Mouse (Mus musculus) neural tube, embryonic 10.5 days (tissue): ENCODE measurements around the gene Rasa3.

Experiments
- DNase-seq: peaks from one replicate; pipeline ENCODE4 v3.0.0-alpha.2; 2017; ENCODE audit warnings: low spot score; ENCODE audit errors: extremely low spot score

The Rasa3 gene

DNA sequence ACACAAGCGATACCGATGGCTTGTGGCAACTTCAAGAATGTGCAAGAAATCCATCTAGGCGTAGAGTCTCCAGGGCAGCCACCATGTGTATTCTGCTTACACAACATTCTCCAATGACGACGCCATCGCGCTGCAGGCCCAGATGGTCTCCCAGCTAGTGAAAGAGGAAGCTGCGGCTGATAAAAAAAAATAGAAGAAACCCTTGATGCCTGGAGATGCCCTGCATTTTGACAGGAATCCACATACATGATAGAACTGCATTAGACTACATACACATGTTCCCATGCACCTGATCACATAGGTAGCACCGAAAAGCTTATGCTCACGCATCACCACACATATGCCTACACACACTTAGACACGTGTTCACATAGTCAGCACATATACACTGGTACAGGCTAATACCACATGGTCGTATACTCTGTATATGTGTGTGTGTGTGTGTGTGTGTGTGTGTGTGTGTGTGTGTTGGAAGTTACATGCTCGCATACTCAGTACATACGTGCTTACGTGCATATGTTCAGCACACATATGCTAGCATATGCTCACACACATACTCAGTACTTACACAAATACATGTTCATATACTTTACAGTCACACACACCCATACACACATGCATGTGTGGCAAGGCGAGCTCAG, 8.4 kb upstream of the Rasa3 start:
- no peak for DNase-seq

DNA sequence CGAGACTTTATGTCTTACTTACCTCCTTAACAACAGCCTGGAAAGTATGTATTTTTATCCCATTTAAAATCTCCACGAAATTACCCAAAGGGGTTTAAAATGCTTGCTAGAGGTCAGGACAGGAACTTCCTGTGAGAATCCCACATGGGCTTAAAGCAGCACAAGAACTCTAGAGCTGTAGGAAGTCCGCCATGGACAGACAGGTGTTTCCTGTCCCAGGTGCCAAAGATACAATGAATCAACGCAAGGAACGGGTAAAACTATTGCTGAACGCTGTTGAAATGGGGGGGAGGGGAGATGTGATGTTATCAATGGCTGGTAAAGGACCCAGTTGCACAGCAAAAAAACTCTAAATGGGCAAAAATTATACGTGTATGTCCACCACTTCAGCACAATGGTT, 6.7 kb upstream of the Rasa3 start:
- no peak for DNase-seq

DNA sequence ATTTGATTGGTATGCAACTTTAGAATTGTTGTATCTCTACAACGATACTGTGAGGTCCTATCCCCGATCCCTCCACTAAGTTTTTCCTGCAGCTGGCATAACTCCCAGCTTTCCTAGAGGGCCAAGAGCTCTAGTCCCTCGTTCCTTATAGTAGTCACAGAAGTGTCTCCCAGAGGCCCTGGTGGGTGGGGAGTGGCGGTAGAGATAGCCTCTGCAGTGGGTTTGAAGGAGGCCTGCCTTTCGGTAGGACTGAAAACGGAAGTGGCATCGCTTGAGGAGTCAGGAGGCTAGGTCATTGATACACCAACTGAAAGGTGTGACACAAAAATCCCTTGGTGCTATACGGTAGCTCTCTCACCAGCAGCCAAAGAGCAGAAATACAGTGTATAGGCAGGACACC, 779 bp upstream of the Rasa3 start:
- DNase-seq: no peak

DNA sequence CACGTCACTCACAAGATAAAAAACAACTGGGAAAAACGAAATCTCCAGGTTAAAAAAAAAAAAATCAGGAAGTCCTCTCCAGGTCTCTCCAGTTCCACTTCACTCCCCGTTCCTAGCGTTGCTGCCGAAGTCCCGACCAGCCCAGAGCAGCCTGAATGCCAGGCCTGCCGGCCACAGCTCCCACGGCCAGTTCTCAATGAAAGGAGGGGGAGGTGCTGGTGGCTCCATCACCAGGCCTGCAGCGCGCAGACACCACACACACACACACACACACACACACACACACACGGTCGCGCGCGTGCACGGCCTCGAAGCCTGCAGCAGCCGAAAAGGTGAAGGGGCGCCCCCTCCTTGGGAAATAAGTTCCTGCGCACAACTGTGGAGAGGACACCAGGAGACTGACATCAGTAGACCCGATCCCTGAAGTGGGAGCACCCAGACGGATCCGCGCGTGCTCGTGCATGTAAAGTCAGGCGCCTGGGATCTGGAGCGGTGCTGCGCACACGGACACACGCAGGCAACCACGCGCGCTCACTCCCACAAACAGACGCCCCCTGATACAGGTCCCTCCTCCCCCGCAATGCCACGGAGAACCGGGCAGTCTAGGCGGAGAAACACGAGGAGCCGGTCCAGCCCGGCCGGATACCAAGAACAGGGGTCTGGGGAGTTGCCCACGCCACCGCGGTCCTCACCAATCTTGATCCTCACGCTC, 546 bp downstream of the Rasa3 start:
- DNase-seq: peak; percentile 74

DNA sequence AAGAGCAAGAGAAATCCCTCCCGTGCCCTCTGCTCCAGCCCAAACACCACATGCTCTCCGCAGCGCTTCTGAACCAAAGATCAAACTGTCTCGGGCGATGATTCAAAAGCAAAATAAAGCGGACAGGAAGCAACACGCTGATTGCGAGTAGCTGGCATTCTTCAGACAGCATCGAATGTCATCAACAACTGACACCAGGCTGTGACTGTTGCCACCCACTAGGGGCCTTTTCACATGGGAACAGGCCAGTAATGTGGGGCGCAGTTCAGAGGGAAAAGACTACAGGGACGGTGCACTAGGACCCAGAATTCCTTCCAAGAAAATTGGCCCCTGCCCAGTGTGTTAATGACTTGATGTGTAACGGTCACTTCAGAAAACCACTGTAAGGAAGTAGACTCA, 1.1 kb downstream of the Rasa3 start:
- peak; percentile 53 for DNase-seq

DNA sequence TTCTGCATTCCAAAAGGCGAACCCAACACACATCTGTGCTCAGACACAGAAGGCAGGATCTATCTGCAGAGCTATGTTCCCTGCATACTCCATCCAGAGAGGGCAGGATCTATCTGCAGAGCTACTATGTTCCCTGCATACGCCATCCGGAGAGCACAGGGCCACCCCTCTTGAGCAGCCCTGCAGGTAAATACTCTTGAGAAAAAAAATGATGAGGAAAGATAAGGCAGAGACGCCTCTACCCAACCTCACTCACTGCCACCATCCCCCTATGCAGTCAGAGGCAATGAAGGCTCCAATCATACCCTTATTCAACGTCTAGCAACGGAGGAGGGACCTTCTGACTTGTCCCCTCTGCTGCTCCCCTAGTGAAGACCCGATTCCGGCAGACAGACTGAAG, 1.9 kb downstream of the Rasa3 start:
- DNase-seq: no peak

DNA sequence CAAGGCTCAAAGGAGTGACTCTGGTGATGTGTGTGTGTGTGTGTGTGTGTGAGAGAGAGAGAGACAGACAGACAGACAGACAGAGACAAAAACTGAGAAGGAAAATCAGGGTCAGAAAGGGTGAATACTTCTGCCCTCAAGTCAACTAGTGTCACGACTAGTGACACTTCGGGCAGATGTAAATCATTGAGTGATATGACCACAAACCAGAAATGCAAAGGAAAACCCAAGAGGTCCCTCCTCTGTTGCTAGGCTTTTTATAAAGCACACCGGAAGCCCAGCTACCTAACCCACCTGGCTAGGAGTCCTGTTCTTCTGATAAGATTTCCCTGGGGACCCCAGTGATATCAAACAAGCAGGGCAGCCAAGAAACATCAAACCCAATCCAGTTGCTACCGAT, 2.3 kb downstream of the Rasa3 start:
- DNase-seq: no peak

DNA sequence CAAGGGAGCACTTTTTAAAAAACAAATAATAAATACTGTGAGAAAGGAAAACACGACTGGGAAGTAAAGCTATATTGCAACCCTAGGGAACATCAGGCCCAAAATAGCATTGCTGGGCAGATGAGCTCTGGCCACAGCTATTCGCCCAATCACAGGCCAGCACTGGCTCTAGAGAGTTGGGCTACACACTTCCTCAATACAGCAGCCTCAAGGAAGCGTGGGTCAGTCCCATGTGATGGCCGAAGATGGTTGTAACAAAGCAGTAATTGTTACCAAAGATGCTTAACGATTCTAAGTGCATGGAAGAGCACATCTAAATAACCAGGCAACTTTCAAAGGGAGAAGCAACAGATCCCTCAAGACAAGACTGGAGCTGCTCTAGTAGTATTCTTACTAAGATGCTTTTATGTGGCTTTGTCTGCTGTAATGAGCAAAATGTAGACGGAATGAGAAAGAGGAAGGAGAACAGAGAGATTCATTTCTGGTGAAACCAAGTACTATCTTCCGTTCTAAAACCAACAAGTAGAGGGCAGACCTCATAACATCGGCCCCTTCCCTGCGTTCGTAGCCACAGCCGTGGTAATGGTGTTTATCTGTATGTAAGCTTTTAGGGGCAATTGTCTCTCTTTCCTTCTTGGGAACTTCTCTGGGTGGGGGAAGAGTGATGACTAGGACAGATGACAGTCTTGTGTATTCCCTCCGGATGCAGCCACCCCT, 3.0 kb downstream of the Rasa3 start:
- no peak for DNase-seq

DNA sequence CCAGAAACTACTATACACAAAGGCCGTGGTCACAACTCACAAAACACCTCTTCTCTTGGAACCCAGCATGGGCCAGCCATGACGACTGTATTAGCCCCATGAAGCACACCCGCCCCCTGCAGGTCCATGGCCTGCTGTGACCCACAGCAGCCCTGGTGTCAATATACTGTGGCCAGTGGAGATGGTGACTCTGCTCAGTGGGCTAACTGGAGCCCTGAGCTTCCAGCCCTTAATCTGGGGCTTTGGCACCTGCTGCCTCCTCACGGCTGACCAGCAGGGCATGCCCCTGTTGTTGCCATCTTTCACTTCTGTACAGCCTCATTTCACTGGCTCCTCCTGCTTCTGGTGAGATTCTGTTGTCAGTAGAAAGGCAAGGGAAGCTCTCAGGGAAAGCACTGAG, 4.2 kb downstream of the Rasa3 start:
- no peak for DNase-seq

DNA sequence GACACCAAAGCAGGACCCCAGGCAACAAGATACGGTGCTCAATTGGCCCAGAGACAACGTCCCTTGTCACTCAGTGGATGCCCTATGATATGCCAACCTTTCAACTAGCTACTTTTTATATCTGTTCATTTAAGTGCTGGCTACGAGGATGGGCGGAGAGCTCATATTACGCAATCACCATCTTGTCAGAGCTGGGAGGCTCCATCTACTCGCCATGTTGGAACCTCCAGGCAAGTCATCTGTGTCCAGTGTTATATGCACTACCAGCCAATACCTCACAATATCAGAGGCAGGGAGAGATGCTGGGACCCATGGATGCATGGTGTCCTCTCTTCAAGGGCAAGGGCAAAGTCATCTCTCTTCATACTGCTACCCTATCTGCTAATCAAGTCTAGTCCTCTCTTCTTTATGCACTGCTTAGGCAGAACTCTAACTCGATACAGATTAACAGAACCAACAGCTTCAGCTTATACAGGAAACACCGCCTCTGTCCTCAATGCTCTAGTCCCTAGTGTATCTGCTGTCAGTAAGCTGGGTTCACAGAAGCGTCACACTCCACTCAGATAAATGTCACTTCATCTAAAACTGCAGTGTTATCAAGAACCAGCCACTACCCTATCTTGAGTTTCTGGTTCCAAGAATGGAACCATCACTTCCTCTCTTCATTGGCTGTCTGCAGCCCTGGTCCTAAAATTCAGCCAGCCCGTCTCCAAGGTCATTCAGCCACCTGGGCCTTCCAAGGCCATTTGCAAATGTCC, 6.0 kb downstream of the Rasa3 start:
- DNase-seq: no peak

DNA sequence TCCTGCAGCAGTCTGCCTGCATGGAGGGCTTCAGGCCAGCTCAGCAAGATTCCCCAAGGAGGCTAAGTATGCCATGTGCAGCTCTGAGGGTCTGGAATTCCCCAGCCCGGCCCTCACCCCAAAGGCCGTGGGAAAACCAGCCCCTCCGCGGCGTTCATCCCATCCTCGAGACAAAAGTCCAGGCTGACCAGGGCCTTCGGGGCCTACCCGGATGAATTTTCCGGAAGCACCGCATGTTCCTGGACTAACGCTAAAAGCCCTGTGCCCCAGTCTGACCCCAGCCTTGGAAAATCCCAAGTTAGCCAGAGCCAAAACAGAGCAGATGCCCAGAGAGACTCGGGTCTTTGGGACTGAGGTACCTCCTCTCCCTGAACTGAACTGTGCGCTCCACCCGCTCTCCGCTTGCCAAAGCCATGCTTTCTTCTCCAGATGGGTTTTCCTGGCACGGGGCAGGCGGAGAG, 7.4 kb downstream of the Rasa3 start:
- DNase-seq: no peak

DNA sequence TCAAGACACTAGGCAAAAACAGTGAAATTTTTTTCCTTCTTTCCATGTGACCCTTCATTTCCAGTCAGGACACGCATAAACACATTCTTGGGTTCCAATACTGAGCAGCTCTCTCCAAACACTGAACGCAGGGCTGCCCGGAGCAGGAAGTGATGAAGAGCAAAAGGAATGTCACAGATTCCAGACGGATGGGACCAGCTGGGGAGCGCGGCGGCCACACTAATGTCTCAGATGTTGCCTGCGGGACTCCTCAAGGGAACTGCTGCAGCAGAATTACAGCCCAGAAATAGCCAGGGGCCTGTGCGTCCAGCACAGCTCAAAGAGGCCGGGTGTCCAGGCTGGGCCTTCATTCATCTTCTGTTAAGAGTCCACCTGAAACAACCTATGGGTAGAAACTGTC, 9.0 kb downstream of the Rasa3 start:
- DNase-seq: peak; percentile 40

DNA sequence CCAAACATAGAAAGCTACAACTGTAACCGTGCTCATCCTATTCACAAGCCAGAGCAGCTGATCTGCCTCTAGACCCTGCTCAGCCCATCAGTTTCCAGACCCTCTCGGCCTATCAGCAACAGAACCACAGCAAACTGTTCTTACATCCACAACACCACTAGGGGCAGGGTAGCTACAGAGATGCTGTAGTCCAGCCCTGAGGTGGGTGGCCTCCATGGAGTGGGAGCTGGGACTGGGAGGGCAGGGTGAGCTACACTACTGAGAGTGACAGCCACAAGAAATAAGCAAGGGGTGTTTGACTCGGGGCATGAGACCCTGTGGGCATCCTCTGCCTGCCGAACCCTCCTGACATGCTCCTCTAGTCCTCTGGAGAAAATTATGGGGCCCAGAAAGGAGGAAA, 9.5 kb downstream of the Rasa3 start:
- DNase-seq: no peak

DNA sequence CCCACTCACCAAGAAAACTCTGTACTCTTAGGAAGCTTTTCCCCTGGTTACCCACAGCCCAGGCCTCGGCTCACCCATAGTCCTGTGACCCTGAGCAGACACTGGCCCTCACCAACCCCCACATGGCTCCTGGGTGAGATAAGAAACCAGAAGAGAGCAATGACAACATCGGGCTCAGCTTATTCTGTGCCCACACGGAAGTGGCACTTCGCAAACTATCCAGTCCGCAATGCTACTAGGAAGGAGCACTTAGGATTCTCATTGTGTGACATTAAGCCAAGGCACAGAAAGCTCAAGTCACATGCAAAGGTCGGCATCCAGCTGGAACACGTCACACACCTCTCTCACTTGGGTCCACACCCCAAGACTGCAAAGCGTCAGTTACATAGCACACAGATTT, 11.5 kb downstream of the Rasa3 start:
- DNase-seq: no peak

DNA sequence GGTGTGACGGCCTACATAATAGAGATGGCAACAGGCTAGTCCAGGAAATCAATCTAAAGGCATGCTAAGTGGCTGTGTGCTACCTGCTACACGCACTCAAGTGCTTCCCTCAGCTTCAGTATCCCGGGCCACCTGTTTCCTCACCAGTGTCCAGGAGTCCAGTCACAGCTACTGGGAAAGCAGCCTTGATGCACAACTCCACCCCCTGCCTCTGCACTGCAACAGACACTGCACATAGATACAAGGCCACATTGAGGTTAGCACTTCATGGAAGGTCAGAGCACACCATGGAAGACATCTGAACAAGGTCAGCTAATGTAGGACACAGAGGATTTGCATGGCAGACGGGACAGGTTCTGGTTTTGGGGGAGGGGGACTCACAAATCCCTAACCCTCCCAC, 11.9 kb downstream of the Rasa3 start:
- no peak for DNase-seq

DNA sequence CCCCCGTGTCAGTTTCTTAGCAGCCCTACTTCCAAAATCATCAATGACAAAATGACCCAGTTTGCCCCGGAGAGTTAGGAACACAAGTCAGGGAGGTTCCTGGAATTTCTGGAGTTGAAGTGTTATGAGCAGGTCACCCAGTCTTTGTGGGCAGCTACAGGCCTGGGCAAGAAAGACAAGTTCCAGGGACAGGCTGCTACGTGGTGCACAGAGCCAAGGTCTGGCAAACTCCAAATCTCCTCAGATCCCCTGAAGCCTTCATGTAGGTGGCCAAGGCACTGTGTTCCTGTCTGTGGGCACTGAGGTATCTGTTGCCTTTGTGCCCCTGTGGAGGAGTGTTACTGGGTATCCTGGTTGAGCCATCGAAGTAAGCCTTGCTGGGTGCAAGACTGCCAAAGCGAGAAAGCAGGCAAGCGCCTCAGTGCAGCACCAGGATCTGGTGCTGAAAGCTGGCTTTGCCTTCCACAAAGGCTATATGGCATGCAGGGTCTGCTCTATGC, 12.6 kb downstream of the Rasa3 start:
- DNase-seq: no peak

DNA sequence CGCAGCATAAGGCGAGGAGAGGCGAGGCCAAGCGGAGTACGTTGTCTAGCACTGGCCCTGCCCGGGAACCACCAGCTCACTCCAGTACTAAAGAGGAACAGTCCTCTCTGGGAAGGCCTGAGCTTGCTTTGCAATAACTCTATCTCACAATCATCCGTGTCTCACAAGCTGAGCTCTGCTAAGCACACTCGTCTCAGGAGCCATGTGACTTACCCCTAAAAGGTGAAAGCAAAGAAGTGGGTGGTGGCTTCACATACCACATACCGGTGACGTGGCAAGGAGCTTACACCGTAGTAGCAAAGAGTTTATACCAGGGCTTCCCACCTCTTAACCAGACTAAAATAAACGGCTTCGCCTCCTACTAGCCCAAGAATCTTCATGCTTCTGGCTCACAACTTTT, 17.1 kb downstream of the Rasa3 start:
- DNase-seq: no peak

DNA sequence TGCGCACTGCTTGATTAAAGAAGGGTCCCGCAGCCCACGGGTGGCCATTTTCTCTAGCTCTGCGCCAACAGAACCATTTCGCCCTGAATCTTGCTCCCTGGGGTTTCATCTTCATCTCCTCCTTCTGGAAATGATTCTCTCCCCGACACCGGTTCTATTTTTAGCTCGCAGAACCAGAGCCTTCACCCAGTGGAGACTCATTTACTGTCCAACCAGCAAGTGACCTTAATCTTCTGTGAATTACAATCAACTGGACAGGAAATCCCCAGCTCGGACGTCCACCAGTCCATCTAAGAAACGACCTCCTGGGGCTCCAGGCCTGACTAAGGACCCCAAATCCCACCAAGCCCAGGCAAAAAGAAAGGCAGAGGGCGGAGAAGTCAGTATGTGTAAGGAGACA, 19.9 kb downstream of the Rasa3 start:
- no peak for DNase-seq

DNA sequence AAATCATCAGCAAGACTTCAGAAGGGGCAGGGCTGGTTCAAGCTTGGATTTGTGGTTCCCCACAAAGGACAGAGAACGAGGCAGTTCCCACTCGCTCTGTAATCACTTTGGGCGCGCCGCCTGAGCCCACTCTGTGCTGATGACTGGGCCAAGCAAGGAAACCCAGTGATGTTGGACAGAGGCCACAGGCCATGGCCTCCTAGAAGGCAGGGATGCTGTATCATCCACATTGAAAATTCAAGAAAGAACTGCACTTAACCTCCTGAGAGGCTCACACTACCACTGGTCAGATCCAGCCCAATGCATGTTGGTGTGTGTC, 22.4 kb downstream of the Rasa3 start:
- no peak for DNase-seq

DNA sequence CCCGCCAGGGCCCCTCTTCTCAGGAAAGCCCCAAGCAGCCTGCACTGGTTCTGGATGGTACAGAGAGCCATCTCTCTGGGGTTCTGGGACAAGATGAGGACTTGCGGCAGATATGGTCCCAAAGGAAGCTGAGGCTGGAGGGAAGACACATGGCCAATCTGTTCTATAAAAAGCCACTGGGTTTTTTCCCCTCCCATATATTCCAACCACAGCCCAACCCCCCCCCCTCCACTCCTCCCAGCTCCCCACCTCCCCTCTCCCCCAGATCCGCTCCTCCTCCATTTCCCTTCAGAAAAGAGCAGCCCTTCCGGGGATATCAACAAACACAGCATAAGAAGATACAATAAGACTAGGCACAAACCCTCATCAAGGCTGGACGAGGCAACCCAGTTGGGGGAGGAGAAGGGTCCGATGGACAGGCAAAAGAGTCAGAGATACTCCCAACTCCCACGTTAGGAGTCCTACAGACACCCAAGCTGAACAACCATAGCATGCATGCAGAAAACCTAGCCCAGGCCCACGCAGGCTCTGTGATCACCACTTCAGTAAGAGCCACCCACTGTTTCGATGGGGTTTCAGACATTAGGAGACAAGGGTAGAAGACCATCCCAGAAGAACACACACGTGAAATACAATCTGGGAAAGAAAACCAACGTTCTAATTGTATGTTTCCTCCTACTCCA, 22.9 kb downstream of the Rasa3 start:
- DNase-seq: no peak

DNA sequence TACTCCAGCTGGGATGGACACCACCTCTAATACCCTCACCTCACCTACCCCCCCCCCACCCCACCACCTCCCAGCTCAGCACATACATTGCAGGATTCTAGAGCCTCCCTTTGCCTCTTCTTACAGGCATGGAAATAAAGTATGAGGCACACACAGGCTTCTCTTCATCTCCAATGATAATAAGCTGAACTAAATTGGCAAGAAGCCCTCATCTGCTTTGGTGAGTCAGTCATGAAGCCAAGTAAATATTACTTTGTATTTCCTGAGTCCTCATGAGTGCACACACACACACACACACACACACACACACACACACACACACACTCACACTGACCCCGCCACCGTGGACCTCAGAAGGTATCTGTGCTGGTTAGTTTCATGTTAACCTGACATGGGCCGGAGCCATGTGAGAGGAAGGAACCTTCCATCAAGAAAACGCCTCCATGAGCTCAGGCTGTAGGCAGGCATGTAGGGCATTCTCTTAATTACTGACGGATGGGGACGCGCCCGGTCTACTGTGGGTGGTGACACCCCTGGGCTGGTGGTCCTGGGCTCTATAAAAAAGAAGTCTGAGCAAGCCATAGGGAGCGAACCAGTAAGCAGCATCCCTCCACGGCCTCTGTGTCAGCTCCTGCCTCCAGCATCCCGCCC, 26.7 kb downstream of the Rasa3 start:
- DNase-seq: no peak
